ENCODE assay signal across 28 mouse cellular contexts in the genomic region with DNA sequence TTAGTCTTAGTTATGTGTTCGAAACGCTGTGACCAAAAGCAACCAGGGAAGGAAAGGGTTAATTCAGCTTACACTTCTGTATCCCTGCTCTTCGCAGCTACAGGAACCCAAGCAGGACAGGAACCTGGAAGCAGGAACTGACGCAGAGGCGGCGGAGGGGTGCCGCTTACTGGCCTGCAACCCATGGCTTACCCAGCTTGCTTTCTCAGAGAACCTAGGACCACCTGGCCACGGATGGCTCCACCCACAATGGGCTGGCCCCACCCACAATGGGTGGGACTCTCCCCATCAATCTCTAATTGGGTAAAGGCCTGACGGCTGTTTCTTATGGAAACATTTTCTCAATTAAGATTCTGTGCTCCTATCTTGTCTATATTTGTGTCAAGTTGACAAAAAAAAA. TPM values are rescaled to one million over a fixed set of nuclear protein-coding genes. Genes with fewer than 3 reads are reported as not detected.
A peak's percentile ranks its signal among the peaks of the same experiment; 100 is the strongest.
DNase-seq lines count a peak whose midpoint lies in the region; ATAC-seq and TF ChIP-seq lines count a peak whose summit lies in the region.
"Had no signal": no experiment of that assay in that cellular context is flagged by ENCODE, and none has a peak within 500 bp of the region (broad histone marks: within the 10 kb centered on the region; RNA-seq: fewer than 3 reads in every experiment).

No protein-coding gene starts in this region.

- no peaks in the 10 kb centered on the region for H3K36me3 ChIP-seq in midbrain, embryonic 11.5 days (ENCODE audit: control insufficient read depth, insufficient read depth, low read length)
- H3K36me3 ChIP-seq in midbrain, postnatal 0 days (ENCODE audit: insufficient read depth, low read length), result no peaks in the 10 kb centered on the region
- no peaks in the 10 kb centered on the region for H3K36me3 ChIP-seq in ES-Bruce4 (ENCODE audit: control insufficient read depth, insufficient read depth, low read length, poor library complexity, severe bottlenecking)
- H3K36me3 ChIP-seq in ES-E14 (ENCODE audit: control insufficient read depth, insufficient read depth, low read length, poor library complexity, severe bottlenecking), result no peaks in the 10 kb centered on the region
- no peaks in the 10 kb centered on the region for H3K36me3 ChIP-seq in liver, postnatal 0 days (replicated peaks; ENCODE audit: insufficient read depth, low read length)
- H3K36me3 ChIP-seq: embryonic facial prominence, embryonic 12.5 days; embryonic facial prominence, embryonic 15.5 days; G1E; heart, embryonic 13.5 days had no signal

- H3K9ac ChIP-seq in midbrain, embryonic 11.5 days (ENCODE audit: low read length), result no peak overlapping the region
- no peak overlapping the region for H3K9ac ChIP-seq in midbrain, postnatal 0 days (replicated peaks; ENCODE audit: low read length, poor library complexity, severe bottlenecking)
- H3K9ac ChIP-seq in ES-Bruce4 (ENCODE audit: low read depth, poor library complexity, severe bottlenecking), result peak overlapping the region; percentile 48
- peak overlapping the region; percentile 49; the same call in 1 of the 2 replicates for H3K9ac ChIP-seq in ES-E14 (ENCODE audit: insufficient read depth, low read depth, low read length, poor library complexity, severe bottlenecking)
- H3K9ac ChIP-seq in liver, postnatal 0 days (replicated peaks), result no peak overlapping the region
- H3K9ac ChIP-seq: embryonic facial prominence, embryonic 12.5 days; embryonic facial prominence, embryonic 15.5 days; forebrain, postnatal 0 days; heart, embryonic 13.5 days; hindbrain, embryonic 14.5 days had no signal

- H3K4me1 ChIP-seq in midbrain, embryonic 11.5 days (ENCODE audit: control insufficient read depth, insufficient read depth, low read length), result peaks cover 18% of the 10 kb centered on the region
- H3K4me1 ChIP-seq in midbrain, postnatal 0 days (ENCODE audit: insufficient read depth, low read length), result peaks cover 19% of the 10 kb centered on the region
- peaks cover 13% of the 10 kb centered on the region for H3K4me1 ChIP-seq in ES-Bruce4 (ENCODE audit: control insufficient read depth, insufficient read depth, low read length)
- peaks cover 9 to 33% of the 10 kb centered on the region in 2 experiments; a peak in 3 of 4 replicates for H3K4me1 ChIP-seq in ES-E14 (ENCODE audit: control insufficient read depth in 2 of 2, insufficient read depth in 2 of 2, low read length in 2 of 2, poor library complexity in 1 of 2)
- no peaks in the 10 kb centered on the region for H3K4me1 ChIP-seq in liver, postnatal 0 days (ENCODE audit: insufficient read depth)

- no peak for TF ChIP-seq CTCF in midbrain, postnatal 0 days (IDR thresholded peaks at IDR 0.05)
- no peak for TF ChIP-seq CTCF in ES-Bruce4 (IDR thresholded peaks at IDR 0.05; ENCODE audit: low read depth, low read length)
- no peak for TF ChIP-seq CTCF in liver, postnatal 0 days (IDR thresholded peaks at IDR 0.05; ENCODE audit: low read depth)

- 85% methylated on average over 9 of the region's 9 CpGs for WGBS in midbrain, embryonic 11.5 days
- 84% methylated on average over 9 of the region's 9 CpGs for WGBS in midbrain, postnatal 0 days
- WGBS in liver, postnatal 0 days (ENCODE audit: insufficient replicate concordance), result 82% methylated on average over 9 of the region's 9 CpGs

- H3K27ac ChIP-seq in midbrain, embryonic 11.5 days (ENCODE audit: low read depth, low read length), result no peak overlapping the region
- H3K27ac ChIP-seq in midbrain, postnatal 0 days (ENCODE audit: low read depth, low read length), result no peak overlapping the region
- H3K27ac ChIP-seq in ES-Bruce4 (ENCODE audit: insufficient read depth, low read length) (peak overlapping the region; percentile 99), ES-E14 (ENCODE audit: insufficient read depth, low read depth, low read length, poor library complexity, severe bottlenecking) (peak overlapping the region; percentile 95)
- no peak overlapping the region for H3K27ac ChIP-seq in liver, postnatal 0 days (ENCODE audit: low read depth)
- H3K27ac ChIP-seq: embryonic facial prominence, embryonic 12.5 days; embryonic facial prominence, embryonic 15.5 days; gastrocnemius, adult 2 months; heart, embryonic 13.5 days; hindbrain, postnatal 0 days had no signal

- peak; percentile 69 for DNase-seq in midbrain, embryonic 11.5 days (ENCODE audit: low spot score, missing footprints)
- DNase-seq in midbrain, postnatal 0 days (ENCODE audit: low spot score), result no peak
- DNase-seq in ES-E14 (ENCODE audit: low read depth, low spot score) (peak; percentile 79), ZHBTc4 (ENCODE audit: low read depth, low spot score) (peak; percentile 93)
- DNase-seq in liver, postnatal 0 days, result no peak
- DNase-seq: adrenal gland, postnatal 10 days; cerebellum, adult 18-20 months; cerebellum, adult 9-10 months; cerebellum, postnatal 14 days; forebrain, postnatal 0 days; gastrocnemius, adult 2 months; gastrocnemius, postnatal 14 days; heart, adult 18-20 months; heart, postnatal 14 days; heart, postnatal 4 days; kidney, adult 2 months had no signal

- no peak for ATAC-seq in midbrain, embryonic 11.5 days (ENCODE audit: low FRiP score)
- no peak for ATAC-seq in midbrain, postnatal 0 days (ENCODE audit: low FRiP score)
- no peak for ATAC-seq in liver, postnatal 0 days
- ATAC-seq in cerebellum, adult (ENCODE audit: insufficient number of reproducible peaks, low FRiP score, low TSS enrichment), result no peak
- ATAC-seq: forebrain, embryonic 14.5 days; forebrain, postnatal 0 days; hindbrain, postnatal 0 days; inflammation-experienced regulatory T-cells, adult 6 months; intestine, embryonic 16.5 days; Patski had no signal

- no peak overlapping the region for H3K4me2 ChIP-seq in midbrain, embryonic 11.5 days
- H3K4me2 ChIP-seq in midbrain, postnatal 0 days (ENCODE audit: low read depth, low read length, poor library complexity, severe bottlenecking), result no peak overlapping the region
- H3K4me2 ChIP-seq in liver, postnatal 0 days (ENCODE audit: low read depth, low read length), result no peak overlapping the region
- H3K4me2 ChIP-seq: embryonic facial prominence, embryonic 12.5 days; embryonic facial prominence, embryonic 15.5 days; heart, embryonic 13.5 days; hindbrain, embryonic 14.5 days had no signal

- in situ Hi-C loops in ES-E14 (cut with MboI; ENCODE audit: low sequenced_read_pairs in 2 of 2, unreplicated experiment in 2 of 2), result no loop called here

- no peaks in the 10 kb centered on the region for H3K27me3 ChIP-seq in midbrain, embryonic 11.5 days (ENCODE audit: control insufficient read depth, insufficient read depth, low read length)
- H3K27me3 ChIP-seq in midbrain, postnatal 0 days (ENCODE audit: insufficient read depth, low read length), result no peaks in the 10 kb centered on the region
- H3K27me3 ChIP-seq in ES-Bruce4 (ENCODE audit: control insufficient read depth, insufficient read depth, low read length, poor library complexity, severe bottlenecking), result no peaks in the 10 kb centered on the region
- H3K27me3 ChIP-seq in liver, postnatal 0 days (ENCODE audit: insufficient read depth, low read length), result no peaks in the 10 kb centered on the region
- H3K27me3 ChIP-seq: embryonic facial prominence, embryonic 12.5 days; embryonic facial prominence, embryonic 15.5 days; Patski had no signal

- H3K4me3 ChIP-seq in midbrain, embryonic 11.5 days (ENCODE audit: low read depth, low read length), result no peak overlapping the region
- H3K4me3 ChIP-seq in midbrain, postnatal 0 days (ENCODE audit: low read depth, low read length), result no peak overlapping the region
- H3K4me3 ChIP-seq in ES-Bruce4 (ENCODE audit: low read depth, low read length), result peak overlapping the region; percentile 94
- peak overlapping the region; percentile 49 to 69 for H3K4me3 ChIP-seq in ES-E14 (ENCODE audit: insufficient read depth in 1 of 2, low read depth in 1 of 2, low read length in 2 of 2, poor library complexity in 1 of 2, severe bottlenecking in 1 of 2)
- H3K4me3 ChIP-seq in liver, postnatal 0 days (ENCODE audit: low read depth, low read length), result no peak overlapping the region
- H3K4me3 ChIP-seq: embryonic facial prominence, embryonic 12.5 days; embryonic facial prominence, embryonic 15.5 days; gastrocnemius, adult 2 months; heart, embryonic 13.5 days had no signal

- peak; percentile 96 for TF ChIP-seq POLR2A in ES-Bruce4 (IDR thresholded peaks at IDR 0.05; ENCODE audit: insufficient read depth, low read length)

- peak; percentile 70 for TF ChIP-seq EP300 in ES-Bruce4 (IDR thresholded peaks at IDR 0.05; ENCODE audit: insufficient read depth, low read depth, low read length)
- TF ChIP-seq EP300 in liver, postnatal 0 days (IDR thresholded peaks at IDR 0.05; ENCODE audit: low read depth), result no peak

- H3K9me3 ChIP-seq in midbrain, embryonic 11.5 days (ENCODE audit: control insufficient read depth, low read length), result no peaks in the 10 kb centered on the region
- H3K9me3 ChIP-seq in midbrain, postnatal 0 days (ENCODE audit: low read length), result no peaks in the 10 kb centered on the region
- H3K9me3 ChIP-seq in ES-Bruce4 (replicated peaks; ENCODE audit: control insufficient read depth, insufficient read depth, low read length, poor library complexity, severe bottlenecking) (no peaks in the 10 kb centered on the region), ES-E14 (ENCODE audit: control insufficient read depth, insufficient read depth, low read depth, low read length) (no peaks in the 10 kb centered on the region)
- no peaks in the 10 kb centered on the region for H3K9me3 ChIP-seq in liver, postnatal 0 days (ENCODE audit: low read length)
- H3K9me3 ChIP-seq: embryonic facial prominence, embryonic 12.5 days; embryonic facial prominence, embryonic 15.5 days; heart, embryonic 13.5 days had no signal

TF ChIP-seq in ES-E14, 5 proteins besides CTCF, POLR2A, EP300 and RAD21:
- TF ChIP-seq ZC3H11A (IDR thresholded peaks at IDR 0.05; ENCODE audit: borderline replicate concordance, low read depth, low read length) (no peak), HCFC1 (IDR thresholded peaks at IDR 0.05; ENCODE audit: borderline replicate concordance, insufficient read depth, low read length) (0 out of 2 replicates have a peak, but pooled peaks have one; percentile 33)

RNA-seq across cellular contexts. Expression of a gene that starts 54.0 kb away (rescaled TPM):
- polyA plus RNA-seq in midbrain, embryonic 11.5 days (2014; fragmentation: Nextera tagmentation; extraction: Ambion mirVana), result 0.98 and 2.2 TPM in 2 replicates
- 2.7 and 3.6 TPM in 2 replicates for total RNA-seq in midbrain, postnatal 0 days (2014; rRNA removed)
- 0.63 and 1.1 TPM in 2 replicates for polyA plus RNA-seq in midbrain, postnatal 0 days (2015; fragmentation: Nextera tagmentation; extraction: Ambion mirVana)
- 1.8 and 2.1 TPM in 2 replicates for polyA plus RNA-seq in ES-Bruce4 (2011; ENCODE audit: insufficient read depth, insufficient read length, low read depth, missing spikeins)
- total RNA-seq in ES-E14 (2012; rRNA removed), result 10.4 and 24.4 TPM in 2 replicates
- polyA plus RNA-seq in liver, postnatal 0 days (2015; fragmentation: Nextera tagmentation; extraction: Ambion mirVana), result 3.3 and 3.5 TPM in 2 replicates
- polyA plus RNA-seq: G1E, Patski had no signal

Comparison
In these comparisons a context has a peak if more than half of its experiments do, and no peak if none do; other contexts are left out.
1. DNase-seq: peak in midbrain, embryonic 11.5 days (single experiment), ES-E14 (single experiment) and ZHBTc4 (single experiment); none in midbrain, postnatal 0 days (single experiment) and liver, postnatal 0 days (single experiment).
2. H3K27ac ChIP-seq: peak in ES-Bruce4 (single experiment) and ES-E14 (single experiment); none in midbrain, embryonic 11.5 days (single experiment), midbrain, postnatal 0 days (single experiment) and liver, postnatal 0 days (single experiment).
3. H3K4me3 ChIP-seq: peak in ES-Bruce4 (single experiment) and ES-E14 (2 of 2); none in midbrain, embryonic 11.5 days (single experiment), midbrain, postnatal 0 days (single experiment) and liver, postnatal 0 days (single experiment).
4. H3K9ac ChIP-seq: peak in ES-Bruce4 (single experiment) and ES-E14 (single experiment); none in midbrain, embryonic 11.5 days (single experiment), midbrain, postnatal 0 days (single experiment) and liver, postnatal 0 days (single experiment).